Mouse (Mus musculus): ENCODE measurements around the gene Ccdc63.

- TF ChIP-seq CTCF (IDR thresholded peaks at IDR 0.05; ENCODE audit: borderline replicate concordance, control insufficient read depth, extremely low read depth, insufficient read depth, low read length, poor library complexity) (no peak), POLR2A (IDR thresholded peaks at IDR 0.05; ENCODE audit: control insufficient read depth, extremely low read depth, insufficient read depth, low read length, poor library complexity) (no peak)
These were observed 46.9 kb downstream of the Ccdc63 start for GRCm38 (mm10) chr5:122093734-122094133.

All from thymus, adult 2 months (tissue).